In the genomic region with DNA sequence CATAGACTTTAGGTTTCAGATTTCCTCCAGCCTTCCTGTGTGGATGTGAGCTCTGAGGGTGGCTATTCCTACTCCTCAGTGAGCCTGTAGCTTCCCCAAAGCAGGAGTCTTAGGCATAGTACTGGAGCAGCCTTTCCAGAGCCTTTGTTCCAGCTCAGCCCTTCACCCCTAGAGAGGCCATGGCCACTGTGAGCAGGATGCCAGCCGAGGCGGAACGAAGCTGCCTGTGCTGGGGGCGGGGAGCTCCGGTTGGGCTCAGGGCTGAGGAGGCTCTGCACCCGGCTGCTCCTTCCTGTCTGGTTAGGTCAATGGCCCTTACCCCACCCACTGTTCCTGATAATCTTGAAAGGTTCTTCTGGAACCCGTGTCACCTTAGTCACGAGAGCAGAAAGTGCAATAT, we compare ENCODE assay signal across 14 mouse cellular contexts. TPM values are rescaled to one million over a fixed set of nuclear protein-coding genes. Genes with fewer than 3 reads are reported as not detected.
DNase-seq lines count a peak whose midpoint lies in the region; ATAC-seq lines count a peak whose summit lies in the region.
"Had no signal": no experiment of that assay in that cellular context is flagged by ENCODE, and none has a peak within 500 bp of the region (broad histone marks: within the 10 kb centered on the region; RNA-seq: fewer than 3 reads in every experiment).

No protein-coding gene starts in this region.

- no peaks in the 10 kb centered on the region for H3K27me3 ChIP-seq in embryonic facial prominence, embryonic 14.5 days (replicated peaks; ENCODE audit: control insufficient read depth, insufficient read depth, low read length)
- no peaks in the 10 kb centered on the region for H3K27me3 ChIP-seq in forebrain, embryonic 13.5 days
- H3K27me3 ChIP-seq: neural tube, embryonic 15.5 days had no signal

- no peak overlapping the region for H3K27ac ChIP-seq in embryonic facial prominence, embryonic 14.5 days (replicated peaks; ENCODE audit: low read depth, low read length)
- H3K27ac ChIP-seq in forebrain, embryonic 13.5 days, result no peak overlapping the region
- H3K27ac ChIP-seq: neural tube, embryonic 15.5 days had no signal

- H3K9ac ChIP-seq in embryonic facial prominence, embryonic 14.5 days (ENCODE audit: low read depth, low read length), result no peak overlapping the region
- H3K9ac ChIP-seq in forebrain, embryonic 13.5 days, result no peak overlapping the region
- H3K9ac ChIP-seq: neural tube, embryonic 15.5 days had no signal

- no peaks in the 10 kb centered on the region for H3K4me1 ChIP-seq in embryonic facial prominence, embryonic 14.5 days (ENCODE audit: control insufficient read depth, insufficient read depth, low read length)
- H3K4me1 ChIP-seq in forebrain, embryonic 13.5 days, result no peaks in the 10 kb centered on the region
- H3K4me1 ChIP-seq: neural tube, embryonic 15.5 days had no signal

- peaks cover 81% of the 10 kb centered on the region for H3K36me3 ChIP-seq in embryonic facial prominence, embryonic 14.5 days (ENCODE audit: control insufficient read depth, insufficient read depth, low read length)
- H3K36me3 ChIP-seq in forebrain, embryonic 13.5 days (ENCODE audit: poor library complexity, severe bottlenecking), result peaks cover 92% of the 10 kb centered on the region

- ATAC-seq in embryonic facial prominence, embryonic 14.5 days (ENCODE audit: low read depth), result peak; percentile 60; the same call in 1 of the 2 replicates
- ATAC-seq in forebrain, embryonic 13.5 days, result no peak

- no peak overlapping the region for H3K4me3 ChIP-seq in embryonic facial prominence, embryonic 14.5 days (ENCODE audit: low read depth, low read length)
- no peak overlapping the region for H3K4me3 ChIP-seq in forebrain, embryonic 13.5 days
- H3K4me3 ChIP-seq: neural tube, embryonic 15.5 days had no signal

- no peaks in the 10 kb centered on the region for H3K9me3 ChIP-seq in embryonic facial prominence, embryonic 14.5 days (ENCODE audit: control insufficient read depth, low read length)
- no peaks in the 10 kb centered on the region for H3K9me3 ChIP-seq in forebrain, embryonic 13.5 days (replicated peaks)
- H3K9me3 ChIP-seq: neural tube, embryonic 15.5 days had no signal

- WGBS in embryonic facial prominence, embryonic 14.5 days, result 49% methylated on average over 8 of the region's 8 CpGs
- 85% methylated on average over 8 of the region's 8 CpGs for WGBS in forebrain, embryonic 13.5 days

- DNase-seq in cerebellum, adult 11-12 months, result peak; percentile 7
- DNase-seq in cerebellum, adult 9-10 months, result no peak
- peak; percentile 28 for DNase-seq in kidney, adult 9 months
- no peak for DNase-seq in kidney, adult 11 months
- no peak for DNase-seq in embryonic facial prominence, embryonic 14.5 days (ENCODE audit: low spot score)
- DNase-seq in kidney, postnatal 36 days, result peak; percentile 22 to 56
- DNase-seq in frontal cortex, postnatal 25 days (ENCODE audit: low spot score in 2 of 2), result no peak
- DNase-seq: cerebellum, postnatal 10 days; gastrocnemius, postnatal 10 days; lung, adult 18-20 months; thymus, postnatal 14 days had no signal

- H3K4me2 ChIP-seq in embryonic facial prominence, embryonic 14.5 days (ENCODE audit: low read depth, low read length), result no peak overlapping the region
- H3K4me2 ChIP-seq in forebrain, embryonic 13.5 days, result no peak overlapping the region
- H3K4me2 ChIP-seq: heart, embryonic 11.5 days; neural tube, embryonic 15.5 days had no signal

RNA-seq across cellular contexts. Expression of a gene that starts 20.9 kb away (rescaled TPM):
- polyA plus RNA-seq in embryonic facial prominence, embryonic 14.5 days (2014; fragmentation: Nextera tagmentation; extraction: Ambion mirVana), result 5.1 and 5.6 TPM in 2 replicates
- polyA plus RNA-seq in forebrain, embryonic 13.5 days (2015; fragmentation: Nextera tagmentation; extraction: Ambion mirVana), result 5.1 and 5.7 TPM in 2 replicates

RNA-seq across cellular contexts. Expression of a gene that starts 21.2 kb away (rescaled TPM):
- polyA plus RNA-seq in embryonic facial prominence, embryonic 14.5 days (2014; fragmentation: Nextera tagmentation; extraction: Ambion mirVana), result 11.8 and 11.9 TPM in 2 replicates
- 14.8 and 16.2 TPM in 2 replicates for polyA plus RNA-seq in forebrain, embryonic 13.5 days (2015; fragmentation: Nextera tagmentation; extraction: Ambion mirVana)

Comparison
In these comparisons a context has a peak if more than half of its experiments do, and no peak if none do; other contexts are left out.
1. DNase-seq: peak in cerebellum, adult 11-12 months (single experiment), kidney, adult 9 months (single experiment) and kidney, postnatal 36 days (2 of 2); none in cerebellum, adult 9-10 months (single experiment), kidney, adult 11 months (single experiment), embryonic facial prominence, embryonic 14.5 days (single experiment) and frontal cortex, postnatal 25 days (0 of 2).